Mouse (Mus musculus) cerebellum, adult 2 months (tissue): ENCODE results near the gene Ddx60. TPM values are rescaled to one million over a fixed set of nuclear protein-coding genes. Genes with fewer than 3 reads are reported as not detected.

Source experiments
- DNase-seq, 2 experiments: peaks; one replicate each; pipeline ENCODE4 v3.0.0; 2021
- H3K27ac ChIP-seq: fragments of 200-500 bp; 2 replicates; pipeline ENCODE4 v1.5.1; 2012; ENCODE audit warnings: low read length, control low read depth, inconsistent platforms; ENCODE audit not compliant: insufficient read depth
- H3K27me3 ChIP-seq: fragments of 200-500 bp; 2 replicates; pipeline ENCODE4 v1.6.1; 2012; ENCODE audit warnings: inconsistent platforms, mild to moderate bottlenecking, low read length, moderate library complexity; ENCODE audit not compliant: control insufficient read depth, insufficient read depth
- H3K4me1 ChIP-seq: fragments of 200-500 bp; 2 replicates; pipeline ENCODE4 v1.6.1; 2011; ENCODE audit warnings: low read length; ENCODE audit not compliant: control insufficient read depth, insufficient read depth
- H3K4me3 ChIP-seq: fragments of 200-500 bp; replicated peaks from 2 replicates; pipeline ENCODE3; 2011; ENCODE audit warnings: mild to moderate bottlenecking, low read depth, low read length, control low read depth; ENCODE audit not compliant: insufficient read depth
- CTCF ChIP-seq: fragments of 200-500 bp; IDR thresholded peaks from 2 replicates; pipeline ENCODE4 v1.5.1; 2011; ENCODE audit warnings: low read depth, mild to moderate bottlenecking, control low read depth, low read length, moderate library complexity, borderline replicate concordance; ENCODE audit not compliant: insufficient read depth
- POLR2A ChIP-seq: fragments of 200-500 bp; IDR thresholded peaks from 2 replicates; pipeline ENCODE4 v1.6.1; 2011; ENCODE audit warnings: low read length, control low read depth, borderline replicate concordance; ENCODE audit not compliant: insufficient read depth
- WGBS: fragments of 180-500 bp; shearing (Covaris S2); methylation state at CpG from one replicate; pipeline ENCODE4 v1.1.7; 2018; 5-methylcytosine and 5-hydroxymethylcytosine counted together
- polyA plus RNA-seq: library from polyadenylated mRNA; depleted of rRNA; stranded (reverse); fragments of >200 nt; gene quantifications from 2 replicates; pipeline ENCODE4 v1.2.3, GENCODE M21; 2012; rRNA removed

Gene Ddx60
- 0.20 and 0.29 TPM in 2 replicates for polyA plus RNA-seq

DNA sequence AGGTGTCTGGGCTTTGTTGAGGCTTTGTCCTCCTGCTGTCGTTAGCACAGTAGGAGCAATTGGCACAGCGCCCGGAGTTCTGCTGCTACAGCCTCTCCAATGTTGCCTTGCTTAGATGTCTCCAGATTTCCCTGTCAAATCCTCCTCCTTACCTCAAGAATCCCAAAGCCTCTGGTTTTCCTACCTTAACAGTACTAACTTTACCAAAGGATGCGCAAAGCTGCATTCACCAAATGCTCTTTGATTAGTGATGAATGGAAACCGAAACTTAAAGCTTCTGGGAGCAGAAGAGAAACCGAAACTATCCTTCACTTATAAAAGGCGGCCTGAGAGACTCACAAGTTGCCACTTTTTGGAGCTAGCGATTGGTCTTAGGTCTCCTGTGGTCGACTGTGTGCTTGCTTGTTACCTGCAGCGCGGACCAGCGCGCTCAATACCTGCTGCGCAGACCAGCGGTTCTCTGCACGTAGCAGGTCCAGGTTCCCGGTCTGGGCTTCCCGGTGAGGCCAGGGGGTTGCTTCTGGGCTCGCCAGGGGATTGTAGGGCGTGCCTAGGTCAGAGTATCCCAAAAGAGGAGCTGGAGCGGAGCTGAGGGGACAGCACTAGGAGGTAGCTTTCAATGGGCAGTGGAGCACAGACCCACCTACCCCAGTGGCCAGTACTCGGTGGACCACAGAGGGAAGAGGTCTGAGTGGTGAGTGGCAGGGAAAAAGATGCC lies at the start of gene Ddx60:
TSS of gene Ddx60 (plus strand) at position 311 of the 718 bp plus-strand sequence.
- Histone ChIP-seq H3K4me1 (no peaks in the 10 kb centered on the region), H3K27me3 (no peaks in the 10 kb centered on the region), H3K27ac (no peak within 1 kb of the TSS), H3K4me3 (peak within 1 kb of the TSS; percentile 53)
- 6% methylated on average over 22 of the region's 22 CpGs for WGBS
- peak; percentile 46 to 48 for DNase-seq
- no peak for TF ChIP-seq CTCF
- TF ChIP-seq POLR2A: no peak

DNA sequence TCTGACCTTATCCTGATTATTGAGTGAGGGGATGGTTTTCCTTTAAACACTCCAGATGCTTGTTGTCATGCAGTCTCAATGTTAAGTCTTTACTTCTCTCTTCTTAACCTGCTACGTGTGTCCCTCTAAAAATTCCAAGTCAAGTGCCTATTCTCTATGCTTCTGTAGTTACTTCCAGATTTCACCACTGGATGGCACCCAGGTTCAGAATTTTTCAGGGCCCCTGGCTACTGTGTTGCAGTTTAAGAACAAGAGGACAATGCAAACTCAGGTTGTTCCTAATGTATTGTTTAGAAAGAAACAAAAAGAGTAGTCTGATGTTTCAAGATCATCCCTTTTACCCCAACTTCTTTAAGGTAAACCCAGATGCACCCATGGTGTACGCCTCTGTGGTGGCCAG lies 33.8 kb upstream of the Ddx60 start:
- DNase-seq: no peak
- Histone ChIP-seq H3K4me1 (no peaks in the 10 kb centered on the region), H3K27me3 (no peaks in the 10 kb centered on the region), H3K27ac (no peak overlapping the region), H3K4me3 (no peak overlapping the region)
- WGBS: 54% methylated on average over 2 of the region's 2 CpGs
- TF ChIP-seq POLR2A: no peak
- no peak for TF ChIP-seq CTCF

- Histone ChIP-seq H3K4me1 (no peaks in the 10 kb centered on the region), H3K4me3 (no peak overlapping the region), H3K27me3 (no peaks in the 10 kb centered on the region), H3K27ac (no peak overlapping the region)
- TF ChIP-seq POLR2A: no peak
- TF ChIP-seq CTCF: no peak
- WGBS: 94% methylated on average over 1 of the region's 1 CpGs
- no peak for DNase-seq
Observed at GRCm38 (mm10) chr8:61896742-61897141, 31.1 kb upstream of the Ddx60 start.

DNA sequence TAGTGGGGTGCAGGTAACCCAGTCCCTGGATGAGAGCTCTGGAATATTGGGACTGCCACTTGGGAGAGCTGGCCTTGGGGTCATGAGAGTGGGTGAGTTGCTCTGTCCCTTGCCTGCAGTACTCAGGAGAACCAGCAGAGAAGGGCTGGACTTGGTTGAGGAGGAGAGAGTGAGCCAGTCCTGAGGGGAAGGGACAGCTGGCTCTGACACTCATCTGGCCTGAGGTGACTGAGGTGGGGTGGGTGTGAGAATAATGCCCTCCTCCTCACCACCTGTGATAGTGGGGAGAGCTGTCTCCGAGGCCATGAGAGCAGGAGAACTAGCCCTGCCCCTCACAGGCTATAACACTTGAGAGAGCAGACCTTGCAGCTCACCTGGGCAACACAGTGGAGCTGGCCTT lies 30.5 kb upstream of the Ddx60 start:
- Histone ChIP-seq H3K27ac (no peak overlapping the region), H3K4me1 (no peaks in the 10 kb centered on the region), H3K4me3 (no peak overlapping the region), H3K27me3 (no peaks in the 10 kb centered on the region)
- TF ChIP-seq POLR2A (no peak), CTCF (no peak)
- no peak for DNase-seq
- 56% methylated on average over 1 of the region's 1 CpGs for WGBS

GRCm38 (mm10) chr8:61901028-61901717 lies 26.7 kb upstream of the Ddx60 start:
- no peaks in the 10 kb centered on the region for H3K4me1 ChIP-seq
- TF ChIP-seq POLR2A: no peak
- no peak for TF ChIP-seq CTCF
- no peak overlapping the region for H3K27ac ChIP-seq
- H3K4me3 ChIP-seq: no peak overlapping the region
- DNase-seq: no peak
- no peaks in the 10 kb centered on the region for H3K27me3 ChIP-seq
- WGBS: 29% methylated on average over 6 of the region's 6 CpGs

GRCm38 (mm10) chr8:61902521-61902920 lies 25.4 kb upstream of the Ddx60 start, which contains the start of gene Palld:
Gene Palld (minus strand): TSS chr8:61902690.
- no peaks in the 10 kb centered on the region for H3K4me1 ChIP-seq
- no peak for DNase-seq
- H3K27ac ChIP-seq: no peak within 1 kb of the TSS
- no peaks in the 10 kb centered on the region for H3K27me3 ChIP-seq
- 71% methylated on average over 5 of the region's 5 CpGs for WGBS
- no peak within 1 kb of the TSS for H3K4me3 ChIP-seq
- TF ChIP-seq CTCF (no peak), POLR2A (no peak)

DNA sequence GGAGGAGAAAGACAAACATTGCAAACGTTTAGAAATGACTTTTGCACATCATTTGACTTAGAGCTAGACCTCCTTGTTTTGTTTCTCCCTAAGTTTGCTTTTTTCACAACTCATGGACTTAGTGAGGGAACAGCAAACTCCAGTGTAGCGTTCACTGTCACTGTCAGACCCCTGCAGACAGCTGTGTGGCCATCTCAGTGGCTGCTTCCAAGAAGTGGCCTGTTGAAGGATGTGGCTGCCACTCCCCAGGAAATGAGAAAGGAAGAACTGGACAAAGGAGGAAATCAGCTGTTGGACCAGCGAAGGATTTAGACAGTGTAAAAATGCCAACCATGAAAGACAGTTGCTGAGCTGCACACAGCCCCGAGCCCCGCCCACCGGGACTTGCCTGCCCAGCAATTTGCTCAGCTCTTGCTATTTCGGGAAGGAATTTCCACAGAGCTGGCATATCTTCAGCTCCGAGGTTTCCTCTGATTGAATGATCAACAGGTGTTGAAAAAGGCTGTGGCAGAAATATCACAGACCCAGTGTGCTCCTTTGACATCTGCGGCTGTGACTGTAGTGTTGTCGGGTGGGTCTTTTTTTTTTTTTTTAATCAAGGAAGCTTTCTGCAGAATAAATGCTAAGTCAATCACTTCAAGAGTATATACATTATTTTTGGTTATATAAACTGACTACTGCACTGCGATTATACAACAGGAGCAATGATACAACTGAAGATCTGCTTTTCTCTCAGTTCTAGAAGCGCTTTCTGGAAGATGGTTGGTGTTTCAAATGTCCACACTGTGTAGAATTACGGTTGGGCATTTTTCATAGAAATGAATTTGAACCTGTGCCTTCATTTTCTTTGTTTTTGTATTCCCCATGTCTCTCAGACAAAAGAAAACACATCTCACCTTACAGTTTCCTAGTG lies 19.3 kb upstream of the Ddx60 start:
- no peaks in the 10 kb centered on the region; the same call in 1 of the 2 replicates for H3K27me3 ChIP-seq
- WGBS: 38% methylated on average over 13 of the region's 13 CpGs
- no peak overlapping the region for H3K4me3 ChIP-seq
- no peak overlapping the region for H3K27ac ChIP-seq
- DNase-seq: no peak
- TF ChIP-seq POLR2A: no peak
- no peak for TF ChIP-seq CTCF
- no peaks in the 10 kb centered on the region for H3K4me1 ChIP-seq
